Mouse (Mus musculus) spleen, postnatal 10 days (tissue): ENCODE measurements around the gene Myo7a.

ENCODE experiments used
- DNase-seq, 2 experiments: peaks; one replicate each; pipeline ENCODE4 v3.0.0; 2021 to 2022; ENCODE audit warnings: low spot score in 2 of 2

Gene Myo7a

GRCm38 (mm10) chr7:98142648-98143047 is 23.3 kb upstream of the Myo7a start:
- no peak for DNase-seq

- no peak for DNase-seq
Observed at GRCm38 (mm10) chr7:98142247-98142646, 22.9 kb upstream of the Myo7a start.

DNA sequence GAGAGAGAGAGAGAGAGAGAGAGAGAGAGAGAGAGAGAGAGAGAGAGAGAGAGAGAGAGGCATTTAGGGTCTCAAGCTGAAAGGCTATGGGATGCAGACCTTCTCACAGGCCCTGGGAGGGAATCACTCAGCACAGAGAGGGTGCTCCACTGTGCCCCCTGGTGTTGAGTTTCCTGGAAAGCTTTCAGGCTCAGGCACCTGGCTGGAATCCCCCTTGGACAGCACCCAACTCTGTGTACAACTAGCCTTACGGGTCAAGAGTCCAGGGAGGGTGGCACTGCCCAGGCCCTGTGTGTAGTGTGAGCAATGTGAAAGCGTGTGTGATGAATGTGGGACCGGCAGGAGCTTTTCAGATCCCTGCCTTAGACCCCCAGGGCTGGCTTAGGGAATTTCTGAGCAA is 21.9 kb upstream of the Myo7a start:
- peak in 1 of 2 experiments; percentile 61 for DNase-seq

GRCm38 (mm10) chr7:98140597-98140996 is 21.3 kb upstream of the Myo7a start:
- DNase-seq, result no peak

GRCm38 (mm10) chr7:98139216-98139615 is 19.9 kb upstream of the Myo7a start:
- DNase-seq, result no peak

- no peak for DNase-seq
Observed at GRCm38 (mm10) chr7:98137995-98138394, 18.7 kb upstream of the Myo7a start.

GRCm38 (mm10) chr7:98137583-98137982 is 18.3 kb upstream of the Myo7a start:
- DNase-seq, result no peak

- DNase-seq, result no peak
Observed at GRCm38 (mm10) chr7:98131751-98132150, 12.4 kb upstream of the Myo7a start.

DNA sequence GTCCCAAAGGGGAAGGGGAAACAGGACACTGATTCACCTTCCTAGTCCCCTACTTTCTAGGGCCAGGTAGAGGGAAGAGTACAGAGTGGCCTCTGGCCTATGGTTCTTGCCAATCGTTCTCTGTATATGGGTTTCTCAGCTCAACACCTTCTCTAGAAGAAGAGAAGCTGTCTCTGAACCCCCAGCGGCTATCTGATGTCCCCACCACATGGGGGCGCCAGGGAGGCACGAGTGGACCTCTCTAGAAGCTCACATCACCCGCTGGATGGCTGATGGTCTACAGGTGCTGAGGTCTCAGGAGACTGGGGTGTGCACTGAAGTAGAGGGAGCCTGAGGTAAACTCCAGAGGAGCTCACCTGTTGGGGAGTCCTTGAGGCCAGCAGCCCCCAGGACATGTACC is 6.1 kb upstream of the Myo7a start:
- DNase-seq, result peak in 1 of 2 experiments; percentile 80

DNA sequence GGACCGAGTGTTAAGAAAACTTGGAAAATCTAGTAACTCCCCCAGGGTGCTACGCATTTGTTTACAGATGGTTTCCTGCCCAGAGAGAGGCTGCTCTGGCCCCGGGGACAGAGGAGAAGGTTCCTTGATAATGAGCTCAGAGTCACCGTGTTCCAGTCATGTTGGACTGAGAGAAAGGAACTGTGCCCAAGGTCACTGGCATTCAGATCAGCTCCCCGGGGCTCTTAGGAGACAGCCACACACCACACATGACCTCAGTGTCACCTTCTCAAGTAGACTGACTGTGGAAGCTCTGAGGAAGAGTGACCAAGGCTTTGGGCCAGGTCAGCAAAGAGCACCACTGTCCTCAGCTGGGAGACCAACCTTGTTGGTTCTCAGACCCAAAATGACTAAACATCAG is 5.4 kb upstream of the Myo7a start:
- DNase-seq, result no peak

GRCm38 (mm10) chr7:98121673-98122072 is 2.3 kb upstream of the Myo7a start:
- no peak for DNase-seq

- DNase-seq, result no peak
Observed at GRCm38 (mm10) chr7:98121241-98121640, 1.9 kb upstream of the Myo7a start.

DNA sequence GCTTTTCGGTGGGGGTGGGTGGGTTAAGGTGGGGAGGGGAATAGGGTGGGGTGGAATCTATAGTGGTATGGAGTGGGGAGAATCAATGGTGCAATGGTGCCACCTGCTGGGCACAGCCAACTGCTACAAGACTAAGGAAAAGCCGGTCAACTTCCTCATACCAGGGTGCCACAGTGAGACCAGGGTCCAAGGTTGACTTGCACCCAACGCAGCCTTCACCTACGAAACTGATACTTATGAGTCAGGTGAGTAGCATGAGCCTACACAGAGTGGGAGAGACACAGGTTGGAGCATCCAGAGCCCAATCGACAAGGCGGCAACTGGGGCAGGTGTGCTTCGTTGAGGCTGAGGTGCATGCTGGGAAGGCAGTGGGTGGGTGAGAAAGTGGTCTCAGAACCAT is 1.0 kb upstream of the Myo7a start:
- peak; percentile 60 to 82 for DNase-seq

DNA sequence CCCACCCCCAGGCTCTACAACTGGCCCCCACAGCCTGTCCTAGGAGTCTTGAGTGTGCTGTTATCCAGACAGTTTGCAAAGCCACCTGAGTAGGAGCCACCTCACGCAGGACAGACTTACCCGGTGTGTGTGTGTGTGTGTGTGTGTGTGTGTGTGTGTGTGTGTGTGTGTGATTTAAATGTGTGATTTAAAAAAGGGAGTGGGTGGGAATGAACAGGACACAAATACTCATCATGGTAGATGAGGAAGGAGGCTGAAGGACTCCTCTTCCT is 573 bp upstream of the Myo7a start:
- DNase-seq, result no peak

DNA sequence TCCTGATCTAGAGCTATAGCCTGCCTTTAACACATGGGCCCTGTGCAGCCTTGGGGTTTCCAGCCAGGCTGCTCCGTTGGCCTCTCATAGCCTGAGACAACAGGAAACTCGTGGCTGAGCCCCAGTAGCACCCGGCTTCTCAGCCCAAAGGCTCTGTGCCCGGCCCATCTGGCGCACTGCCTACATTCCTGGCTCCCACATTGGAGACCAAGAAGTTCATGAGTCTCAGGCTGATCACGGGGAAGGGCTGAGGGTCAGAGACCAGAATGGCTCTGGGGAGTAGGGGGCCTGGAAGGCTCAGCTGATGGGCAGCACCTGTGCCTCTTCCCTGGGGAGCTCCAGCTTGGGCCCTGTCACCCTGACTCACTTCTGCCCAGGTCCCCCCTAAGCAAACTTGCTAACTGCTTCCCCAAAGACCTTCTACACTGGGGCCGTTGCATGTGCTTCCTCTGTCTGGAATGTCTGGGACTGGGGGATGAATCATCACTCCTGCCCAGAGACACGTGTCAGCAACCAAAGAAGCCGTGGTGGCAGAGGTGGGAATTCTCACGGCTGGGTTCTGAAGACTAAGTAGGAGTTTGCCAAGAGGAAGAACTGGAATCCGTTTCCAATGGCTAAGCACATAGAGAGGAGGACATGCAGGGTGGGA is 2.2 kb downstream of the Myo7a start:
- peak in 1 of 2 experiments; percentile 34 for DNase-seq

DNA sequence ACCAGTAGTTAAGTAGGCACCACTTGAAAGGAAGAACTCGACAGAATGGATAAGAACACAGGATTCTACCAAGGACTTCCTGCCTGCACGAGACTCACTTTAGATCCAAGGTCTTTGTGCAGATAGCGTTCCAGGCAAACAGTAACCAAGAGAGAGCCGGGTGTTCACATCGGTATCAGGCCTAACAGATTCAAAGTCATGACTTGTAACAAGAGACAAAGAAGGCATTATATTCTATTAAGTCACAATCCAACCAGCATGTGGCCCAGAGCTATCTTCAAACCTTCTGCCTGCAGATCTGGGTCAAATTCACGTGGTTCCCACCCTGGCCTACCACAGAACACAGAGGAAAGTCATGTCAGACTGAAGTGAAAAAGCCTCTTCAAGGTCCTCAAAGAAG is 4.7 kb downstream of the Myo7a start:
- no peak for DNase-seq

- no peak for DNase-seq
Observed at GRCm38 (mm10) chr7:98111233-98111632, 8.1 kb downstream of the Myo7a start.

DNA sequence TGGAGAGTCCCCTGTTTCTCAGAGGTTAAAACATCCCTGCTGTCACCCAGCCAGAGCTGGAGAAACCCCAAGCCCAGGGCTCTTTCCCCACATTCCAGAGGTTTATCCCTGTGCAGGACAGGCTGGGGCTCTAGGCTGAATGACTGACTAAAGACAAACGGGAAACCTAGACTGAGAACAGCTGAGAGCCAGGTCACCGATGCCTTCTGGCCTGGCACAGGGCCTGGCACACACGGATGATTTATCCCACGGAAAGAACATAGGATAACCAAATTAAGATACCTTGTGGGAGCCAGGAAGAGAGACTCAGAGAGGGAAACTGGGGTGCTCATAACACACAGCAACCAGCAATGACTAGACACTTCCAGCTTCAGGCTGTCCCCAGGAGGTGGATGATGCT is 9.6 kb downstream of the Myo7a start:
- no peak for DNase-seq

- no peak for DNase-seq
Observed at GRCm38 (mm10) chr7:98108636-98109430, 10.5 kb downstream of the Myo7a start.

GRCm38 (mm10) chr7:98106272-98106671 is 13.1 kb downstream of the Myo7a start:
- DNase-seq, result no peak

- DNase-seq, result no peak
Observed at GRCm38 (mm10) chr7:98104481-98105435, 14.6 kb downstream of the Myo7a start.

GRCm38 (mm10) chr7:98103942-98104292 is 15.4 kb downstream of the Myo7a start:
- DNase-seq, result no peak
